8 mouse cellular contexts compared by ENCODE assay signal in the genomic region with DNA sequence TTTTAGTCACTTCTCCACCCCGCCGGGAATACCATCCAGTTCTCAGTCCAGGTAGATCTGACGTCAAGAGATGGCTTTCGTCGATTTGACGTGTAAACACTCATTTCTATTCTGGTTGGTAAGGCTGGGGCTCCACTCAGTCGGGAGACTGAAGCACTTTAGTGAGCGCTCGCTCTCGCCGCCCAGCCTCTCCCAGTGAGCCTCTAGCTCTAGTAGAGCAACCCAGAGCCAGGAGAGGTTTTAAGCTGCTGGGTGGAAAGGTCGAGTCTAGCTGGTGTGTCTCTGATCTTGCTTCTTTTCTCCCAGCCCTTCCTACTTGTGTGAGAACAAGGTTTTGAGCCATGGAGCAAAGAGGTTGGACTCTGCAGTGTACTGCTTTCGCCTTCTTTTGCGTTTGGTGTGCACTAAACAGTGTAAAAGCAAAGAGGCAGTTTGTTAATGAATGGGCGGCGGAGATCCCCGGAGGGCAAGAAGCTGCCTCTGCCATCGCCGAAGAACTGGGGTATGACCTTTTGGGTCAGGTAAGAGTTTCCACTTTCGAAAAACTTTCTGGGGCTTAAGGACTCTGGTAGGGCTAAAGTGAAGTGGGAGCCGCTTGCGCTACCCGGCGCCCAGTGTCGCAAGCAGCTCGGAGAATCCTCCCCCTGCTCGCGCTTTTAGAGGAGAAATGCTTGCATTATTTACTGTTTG. TPM values are rescaled to one million over a fixed set of nuclear protein-coding genes. Genes with fewer than 3 reads are reported as not detected.
A peak's percentile ranks its signal among the peaks of the same experiment; 100 is the strongest.
DNase-seq lines count a peak whose midpoint lies in the region; ATAC-seq and TF ChIP-seq lines count a peak whose summit lies in the region.

A gene (plus strand): TSS at position 106 of the 690 bp plus-strand sequence.

- no peaks in the 10 kb centered on the region for H3K36me3 ChIP-seq in heart, embryonic 16.5 days (ENCODE audit: control insufficient read depth, insufficient read depth)
- no peaks in the 10 kb centered on the region for H3K36me3 ChIP-seq in forebrain, embryonic 12.5 days (replicated peaks)
- no peaks in the 10 kb centered on the region for H3K36me3 ChIP-seq in midbrain, embryonic 12.5 days

- no peaks in the 10 kb centered on the region for H3K4me1 ChIP-seq in heart, embryonic 16.5 days (ENCODE audit: control insufficient read depth, insufficient read depth, low read length)
- peaks cover 7% of the 10 kb centered on the region for H3K4me1 ChIP-seq in bone marrow macrophage, adult 2 months (ENCODE audit: control insufficient read depth, insufficient read depth, low read length)
- H3K4me1 ChIP-seq in forebrain, embryonic 12.5 days, result peaks cover 6% of the 10 kb centered on the region; the same call in 1 of the 2 replicates
- peaks cover 13% of the 10 kb centered on the region for H3K4me1 ChIP-seq in midbrain, embryonic 12.5 days

- peak within 1 kb of the TSS; percentile 41 for H3K4me3 ChIP-seq in heart, embryonic 16.5 days (ENCODE audit: low read length)
- H3K4me3 ChIP-seq in bone marrow macrophage, adult 2 months (ENCODE audit: insufficient read depth, low read length), result peak within 1 kb of the TSS; percentile 61
- peak within 1 kb of the TSS; percentile 51 for H3K4me3 ChIP-seq in forebrain, embryonic 12.5 days (replicated peaks)
- H3K4me3 ChIP-seq in midbrain, embryonic 12.5 days, result peak within 1 kb of the TSS; percentile 53

- H3K9ac ChIP-seq in heart, embryonic 16.5 days (ENCODE audit: low read length), result no peak within 1 kb of the TSS
- H3K9ac ChIP-seq in forebrain, embryonic 12.5 days, result peak within 1 kb of the TSS; percentile 48
- H3K9ac ChIP-seq in midbrain, embryonic 12.5 days (replicated peaks), result peak within 1 kb of the TSS; percentile 46

- peaks cover 17% of the 10 kb centered on the region for H3K27me3 ChIP-seq in heart, embryonic 16.5 days (ENCODE audit: control insufficient read depth, insufficient read depth, low read length)
- H3K27me3 ChIP-seq in forebrain, embryonic 12.5 days, result peaks cover 7% of the 10 kb centered on the region; the same call in 1 of the 2 replicates
- 0 out of 2 replicates have a peak, but pooled peaks cover 6% of the 10 kb centered on the region for H3K27me3 ChIP-seq in midbrain, embryonic 12.5 days

- WGBS in heart, embryonic 16.5 days, result 2% methylated on average over 28 of the region's 28 CpGs
- WGBS in forebrain, embryonic 12.5 days, result 1% methylated on average over 28 of the region's 28 CpGs
- 1% methylated on average over 28 of the region's 28 CpGs for whole genome bisulfite sequencing in midbrain, embryonic 12.5 days

- TF ChIP-seq POLR2A in bone marrow macrophage, adult 2 months (IDR thresholded peaks at IDR 0.05; ENCODE audit: borderline replicate concordance, low read depth, low read length), result no peak

- intact Hi-C loops in heart, postnatal 14 days (cut with DNase I), result no loop called here

- DNase-seq in heart, postnatal 14 days, result no peak
- peak; percentile 28 to 41 for DNase-seq in layer of hippocampus, postnatal 10 days (ENCODE audit: low spot score in 2 of 2)
- DNase-seq in urinary bladder, postnatal 25 days (ENCODE audit: low spot score), result no peak
- no peak for DNase-seq in T-cell, adult 2 months (ENCODE audit: low spot score)

- no peak for TF ChIP-seq CTCF in bone marrow macrophage, adult 2 months (IDR thresholded peaks at IDR 0.05; ENCODE audit: low read depth, low read length)

- no peak within 1 kb of the TSS for H3K27ac ChIP-seq in heart, embryonic 16.5 days (ENCODE audit: low read length)
- H3K27ac ChIP-seq in bone marrow macrophage, adult 2 months (ENCODE audit: insufficient read depth, low read depth, low read length), result no peak within 1 kb of the TSS
- H3K27ac ChIP-seq in forebrain, embryonic 12.5 days, result no peak within 1 kb of the TSS
- no peak within 1 kb of the TSS for H3K27ac ChIP-seq in midbrain, embryonic 12.5 days (replicated peaks)

- H3K9me3 ChIP-seq in heart, embryonic 16.5 days (replicated peaks; ENCODE audit: control insufficient read depth, low read length), result no peaks in the 10 kb centered on the region
- no peaks in the 10 kb centered on the region for H3K9me3 ChIP-seq in forebrain, embryonic 12.5 days
- no peaks in the 10 kb centered on the region for H3K9me3 ChIP-seq in midbrain, embryonic 12.5 days

- no peak for ATAC-seq in heart, embryonic 16.5 days (replicated peaks; ENCODE audit: extremely low read depth, insufficient read depth, low FRiP score)
- ATAC-seq in forebrain, embryonic 12.5 days (ENCODE audit: low FRiP score), result peak; percentile 75
- peak; percentile 81 for ATAC-seq in midbrain, embryonic 12.5 days (ENCODE audit: low FRiP score, low read depth)

- H3K4me2 ChIP-seq in heart, embryonic 16.5 days (ENCODE audit: low read depth, low read length), result peak within 1 kb of the TSS; percentile 50
- H3K4me2 ChIP-seq in forebrain, embryonic 12.5 days, result peak within 1 kb of the TSS; percentile 76
- H3K4me2 ChIP-seq in midbrain, embryonic 12.5 days (replicated peaks), result peak within 1 kb of the TSS; percentile 73

RNA-seq across cellular contexts. Expression of the gene that starts here (rescaled TPM):
- polyA plus RNA-seq in heart, embryonic 16.5 days (2015; fragmentation: Nextera tagmentation; extraction: Ambion mirVana), result 0.06 and 0.37 TPM in 2 replicates
- total RNA-seq in heart, postnatal 14 days (2021), result under 1 TPM; 0.24 to 0.59 TPM
- polyA plus RNA-seq in bone marrow macrophage, adult 2 months (2012; ENCODE audit: insufficient read depth, insufficient read length, missing spikeins), result 0.32 and 0.58 TPM in 2 replicates
- polyA plus RNA-seq in forebrain, embryonic 12.5 days (2016; fragmentation: Nextera tagmentation; extraction: Ambion mirVana), result 1.1 and 1.7 TPM in 2 replicates
- 10 to 100 TPM; 22.7 to 25.2 TPM for total RNA-seq in layer of hippocampus, postnatal 10 days (2021)
- polyA plus RNA-seq in midbrain, embryonic 12.5 days (2016; fragmentation: Nextera tagmentation; extraction: Ambion mirVana), result 0.90 and 1.3 TPM in 2 replicates

Comparison
In these comparisons a context has a peak if more than half of its experiments do, and no peak if none do; other contexts are left out.
1. RNA of the gene that starts here (total RNA-seq): 22.7 to 25.2 TPM in layer of hippocampus, postnatal 10 days; 0.24 to 0.59 TPM in heart, postnatal 14 days; every median in the first group is over 10 times any median in the second.
2. DNase-seq: peak in layer of hippocampus, postnatal 10 days (2 of 2); none in heart, postnatal 14 days (0 of 2), urinary bladder, postnatal 25 days (single experiment) and T-cell, adult 2 months (single experiment).
3. Peak in every context shown above with its lines, with median percentiles within 50 percentile points of each other: H3K4me2 ChIP-seq and H3K4me3 ChIP-seq.